Mouse (Mus musculus): ENCODE measurements around the gene Gsg1.

GRCm38 (mm10) chr6:135191906-135192305, 62.2 kb downstream of the Gsg1 start:
- no peak for TF ChIP-seq CTCF (IDR thresholded peaks at IDR 0.05; ENCODE audit: low read depth, low read length)
- TF ChIP-seq POLR2A (IDR thresholded peaks at IDR 0.05; ENCODE audit: extremely low read depth, insufficient read depth, low read length), result no peak

Data from liver, adult 2 months (tissue).